Mouse (Mus musculus): ENCODE measurements around the gene Ablim1. TPM values are rescaled to one million over a fixed set of nuclear protein-coding genes. Genes with fewer than 3 reads are reported as not detected.
A peak's percentile ranks its signal among the peaks of the same experiment; 100 is the strongest.

Gene Ablim1
- total and polyA plus RNA-seq, 2 experiments from 2014 or later, result 47.8 to 76.9 TPM

GRCm38 (mm10) chr19:57217161-57217560 is 97.6 kb downstream of the Ablim1 start:
- no peaks in the 10 kb centered on the region for H3K9me3 ChIP-seq (ENCODE audit: low read length)
- no peak for DNase-seq
- TF ChIP-seq CTCF (IDR thresholded peaks at IDR 0.05; ENCODE audit: low read depth), result no peak
- WGBS, result 78% methylated on average over 4 of the region's 4 CpGs
- H3K9ac ChIP-seq, result no peak overlapping the region
- no peak for ATAC-seq
- H3K4me1 ChIP-seq (ENCODE audit: insufficient read depth), result no peaks in the 10 kb centered on the region
- no peak overlapping the region for H3K27ac ChIP-seq (ENCODE audit: low read depth, low read length)
- H3K36me3 ChIP-seq (ENCODE audit: insufficient read depth), result no peaks in the 10 kb centered on the region
- no peaks in the 10 kb centered on the region for H3K27me3 ChIP-seq (ENCODE audit: insufficient read depth, low read length)
- H3K4me3 ChIP-seq (ENCODE audit: low read depth, low read length), result no peak overlapping the region
- no peak overlapping the region for H3K4me2 ChIP-seq (ENCODE audit: low read depth)

- DNase-seq (no peak), ATAC-seq (no peak)
- 73% methylated on average over 8 of the region's 8 CpGs for WGBS
- Histone ChIP-seq H3K9me3 (ENCODE audit: low read length) (no peaks in the 10 kb centered on the region), H3K27ac (ENCODE audit: low read depth, low read length) (no peak overlapping the region), H3K9ac (no peak overlapping the region), H3K36me3 (ENCODE audit: insufficient read depth) (no peaks in the 10 kb centered on the region), H3K4me1 (ENCODE audit: insufficient read depth) (no peaks in the 10 kb centered on the region), H3K27me3 (ENCODE audit: insufficient read depth, low read length) (no peaks in the 10 kb centered on the region), H3K4me3 (ENCODE audit: low read depth, low read length) (no peak overlapping the region), H3K4me2 (ENCODE audit: low read depth) (no peak overlapping the region)
- TF ChIP-seq CTCF (IDR thresholded peaks at IDR 0.05; ENCODE audit: low read depth), result no peak
Measured at GRCm38 (mm10) chr19:57215527-57215926, 99.2 kb downstream of the Ablim1 start.

- Histone ChIP-seq H3K36me3 (ENCODE audit: insufficient read depth) (no peaks in the 10 kb centered on the region), H3K27me3 (ENCODE audit: insufficient read depth, low read length) (no peaks in the 10 kb centered on the region), H3K4me2 (ENCODE audit: low read depth) (no peak overlapping the region), H3K9me3 (ENCODE audit: low read length) (no peaks in the 10 kb centered on the region), H3K4me3 (ENCODE audit: low read depth, low read length) (no peak overlapping the region), H3K4me1 (ENCODE audit: insufficient read depth) (no peaks in the 10 kb centered on the region), H3K27ac (ENCODE audit: low read depth, low read length) (no peak overlapping the region), H3K9ac (no peak overlapping the region)
- no peak for DNase-seq
- no peak for TF ChIP-seq CTCF (IDR thresholded peaks at IDR 0.05; ENCODE audit: low read depth)
- 60% methylated on average over 2 of the region's 2 CpGs for WGBS
- ATAC-seq, result no peak
Measured at GRCm38 (mm10) chr19:57212406-57212805, 102.3 kb downstream of the Ablim1 start.

DNA sequence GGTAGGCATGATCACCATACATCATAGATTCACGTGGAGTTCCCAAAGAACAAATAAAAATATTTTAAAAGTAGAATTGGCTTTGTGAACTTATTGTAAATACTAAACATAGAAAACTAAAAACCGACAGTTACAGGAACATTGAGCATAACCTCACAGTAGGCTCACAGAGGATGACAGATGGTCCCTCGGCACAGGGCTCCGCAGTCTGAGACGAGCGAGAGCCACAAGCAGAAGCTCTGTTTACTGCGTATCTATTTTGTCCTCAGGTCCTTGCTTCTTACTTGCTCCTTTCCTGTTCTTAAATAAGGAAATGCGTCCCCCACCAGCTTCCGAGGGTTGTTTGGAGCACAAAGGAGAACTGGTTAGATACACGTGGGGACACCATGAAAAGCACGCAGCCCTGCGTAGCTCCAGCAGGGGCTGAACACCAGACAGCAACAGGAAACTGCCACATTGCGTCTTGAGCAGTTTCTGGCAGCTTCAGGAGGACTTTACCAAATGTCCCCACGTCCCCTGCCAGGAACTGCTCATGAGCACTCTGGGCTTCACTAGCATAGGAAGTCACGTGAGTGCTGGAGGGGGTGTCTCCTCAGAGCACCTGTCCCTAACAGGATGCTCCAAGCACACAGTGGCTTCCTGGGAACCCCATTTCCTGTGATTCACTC is 103.1 kb downstream of the Ablim1 start:
- TF ChIP-seq CTCF (IDR thresholded peaks at IDR 0.05; ENCODE audit: low read depth), result peak; percentile 52
- DNase-seq (peak; percentile 85), ATAC-seq (peak; percentile 93)
- Histone ChIP-seq H3K27me3 (ENCODE audit: insufficient read depth, low read length) (no peaks in the 10 kb centered on the region), H3K4me3 (ENCODE audit: low read depth, low read length) (no peak overlapping the region), H3K9ac (no peak overlapping the region), H3K9me3 (ENCODE audit: low read length) (no peaks in the 10 kb centered on the region), H3K27ac (ENCODE audit: low read depth, low read length) (peak overlapping the region; percentile 66), H3K4me1 (ENCODE audit: insufficient read depth) (no peaks in the 10 kb centered on the region), H3K4me2 (ENCODE audit: low read depth) (no peak overlapping the region), H3K36me3 (ENCODE audit: insufficient read depth) (no peaks in the 10 kb centered on the region)
- 58% methylated on average over 15 of the region's 15 CpGs for WGBS

DNA sequence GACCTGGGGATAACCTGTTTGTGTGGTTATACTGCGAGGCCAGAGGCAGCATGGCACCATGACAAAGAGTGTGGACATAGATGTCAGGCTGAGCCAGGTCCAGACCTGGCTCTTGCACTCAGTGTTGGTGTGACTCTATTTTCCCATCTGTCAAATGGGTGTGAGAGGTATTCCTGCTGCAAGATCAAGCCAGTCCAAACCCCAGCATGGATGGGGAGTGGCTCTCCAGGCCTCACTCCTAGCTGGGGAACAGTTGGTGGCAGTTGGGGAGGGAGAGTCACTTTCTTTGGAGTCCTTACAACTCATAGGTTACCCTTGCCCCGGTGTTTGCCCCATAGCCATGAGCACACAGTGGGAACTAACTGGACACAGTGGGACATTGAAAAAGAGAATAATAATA is 103.8 kb downstream of the Ablim1 start:
- Histone ChIP-seq H3K36me3 (ENCODE audit: insufficient read depth) (no peaks in the 10 kb centered on the region), H3K9me3 (ENCODE audit: low read length) (no peaks in the 10 kb centered on the region), H3K4me2 (ENCODE audit: low read depth) (no peak overlapping the region), H3K27ac (ENCODE audit: low read depth, low read length) (peak overlapping the region; percentile 66), H3K4me3 (ENCODE audit: low read depth, low read length) (no peak overlapping the region), H3K27me3 (ENCODE audit: insufficient read depth, low read length) (no peaks in the 10 kb centered on the region), H3K4me1 (ENCODE audit: insufficient read depth) (no peaks in the 10 kb centered on the region), H3K9ac (no peak overlapping the region)
- ATAC-seq (no peak), DNase-seq (no peak)
- 97% methylated on average over 2 of the region's 2 CpGs for WGBS
- TF ChIP-seq CTCF (IDR thresholded peaks at IDR 0.05; ENCODE audit: low read depth), result no peak

DNA sequence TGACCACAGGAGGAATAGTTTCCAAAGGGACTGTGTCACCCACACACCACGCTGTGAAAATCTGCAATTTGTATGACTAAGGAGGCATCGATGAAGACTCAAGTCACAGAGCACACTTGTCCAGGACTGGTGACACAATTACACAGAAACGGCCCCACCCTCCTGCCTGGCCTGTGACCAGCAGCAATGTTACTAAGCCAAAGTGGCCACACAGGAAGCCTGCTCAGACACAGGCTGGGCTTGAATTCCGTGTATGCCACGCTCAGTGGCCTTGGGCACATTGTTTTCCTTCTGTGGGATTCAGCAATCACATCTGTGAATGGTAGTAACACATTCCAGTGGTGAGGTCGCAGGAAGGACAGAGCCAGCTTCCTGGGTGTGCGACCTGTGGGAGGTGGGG is 110.6 kb downstream of the Ablim1 start:
- H3K4me1 ChIP-seq (ENCODE audit: insufficient read depth), result 0 out of 2 replicates have a peak, but pooled peaks cover under 1% of the 10 kb centered on the region
- H3K36me3 ChIP-seq (ENCODE audit: insufficient read depth), result no peaks in the 10 kb centered on the region
- no peak overlapping the region for H3K9ac ChIP-seq
- H3K9me3 ChIP-seq (ENCODE audit: low read length), result no peaks in the 10 kb centered on the region
- no peak for ATAC-seq
- 73% methylated on average over 7 of the region's 7 CpGs for WGBS
- no peak for TF ChIP-seq CTCF (IDR thresholded peaks at IDR 0.05; ENCODE audit: low read depth)
- no peak overlapping the region for H3K4me3 ChIP-seq (ENCODE audit: low read depth, low read length)
- H3K27ac ChIP-seq (ENCODE audit: low read depth, low read length), result no peak overlapping the region
- H3K27me3 ChIP-seq (ENCODE audit: insufficient read depth, low read length), result no peaks in the 10 kb centered on the region
- no peak for DNase-seq
- H3K4me2 ChIP-seq (ENCODE audit: low read depth), result no peak overlapping the region

GRCm38 (mm10) chr19:57202554-57202953 is 112.2 kb downstream of the Ablim1 start:
- ATAC-seq (no peak), DNase-seq (no peak)
- TF ChIP-seq CTCF (IDR thresholded peaks at IDR 0.05; ENCODE audit: low read depth), result no peak
- H3K9ac ChIP-seq, result no peak overlapping the region
- no peak overlapping the region for H3K4me2 ChIP-seq (ENCODE audit: low read depth)
- H3K9me3 ChIP-seq (ENCODE audit: low read length), result no peaks in the 10 kb centered on the region
- no peaks in the 10 kb centered on the region for H3K27me3 ChIP-seq (ENCODE audit: insufficient read depth, low read length)
- no peak overlapping the region for H3K27ac ChIP-seq (ENCODE audit: low read depth, low read length)
- H3K4me3 ChIP-seq (ENCODE audit: low read depth, low read length), result no peak overlapping the region
- peaks cover 13% of the 10 kb centered on the region for H3K4me1 ChIP-seq (ENCODE audit: insufficient read depth)
- 89% methylated on average over 1 of the region's 1 CpGs for WGBS
- no peaks in the 10 kb centered on the region for H3K36me3 ChIP-seq (ENCODE audit: insufficient read depth)

Data from forebrain, postnatal 0 days (tissue).